Mouse (Mus musculus) heart, adult 11 months (tissue): ENCODE measurements around the gene Fam19a2.

ENCODE experiments used
- DNase-seq: peaks from one replicate; pipeline ENCODE4 v3.0.0; 2022

Gene Fam19a2

DNA sequence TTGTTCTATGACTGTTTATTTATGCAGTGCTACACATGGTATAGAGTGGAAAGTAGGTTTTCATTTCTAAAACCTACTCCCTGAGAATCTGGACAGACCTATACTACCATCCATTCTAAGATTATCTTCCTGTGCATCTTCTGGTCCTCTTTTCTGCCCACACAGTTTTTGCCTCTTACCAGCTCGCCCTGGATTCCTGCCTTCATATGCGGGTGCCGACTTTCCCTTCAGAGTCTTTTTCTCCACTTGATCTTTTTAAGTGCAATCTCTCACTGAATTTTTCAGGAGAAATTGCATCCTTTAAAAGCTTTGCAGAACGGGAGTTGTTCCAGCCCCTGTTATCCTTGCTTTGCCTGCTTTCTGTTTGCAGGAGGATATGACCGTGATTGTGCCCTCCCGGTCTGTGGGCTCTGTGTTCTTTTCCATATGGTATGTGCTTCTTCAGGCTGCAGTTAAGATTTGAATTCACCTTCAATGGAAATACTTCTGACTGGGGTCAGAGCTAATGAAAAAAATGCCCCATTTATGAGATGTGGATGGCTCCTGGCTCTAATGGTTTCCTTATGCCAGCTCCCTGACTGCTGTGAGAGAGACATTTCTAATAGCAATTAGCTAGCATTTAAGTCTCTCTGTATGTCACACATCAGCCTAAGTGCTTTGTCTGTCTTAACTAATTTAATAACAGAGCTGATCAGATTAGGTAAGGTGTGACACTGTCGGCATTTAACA lies 308.7 kb downstream of the Fam19a2 start:
- DNase-seq: no peak

DNA sequence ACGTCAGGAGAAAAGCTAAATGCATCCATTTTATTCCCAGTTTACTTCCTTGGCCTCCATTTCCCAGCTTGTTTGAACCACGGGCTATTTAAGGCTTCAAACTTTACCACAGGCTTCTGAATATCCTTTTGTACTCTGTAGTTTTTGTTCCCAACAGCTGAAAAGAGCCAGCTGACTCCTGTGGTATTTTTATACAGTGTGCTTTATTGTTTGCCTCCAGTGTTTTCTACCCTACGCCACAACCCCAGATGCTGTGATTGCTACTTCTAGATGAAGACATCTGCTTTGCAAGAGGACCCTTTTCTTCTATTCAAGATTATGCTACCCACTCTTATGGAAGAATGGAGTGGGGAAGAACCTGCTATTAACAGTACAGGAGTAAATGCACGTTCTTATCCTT lies 314.0 kb downstream of the Fam19a2 start:
- no peak for DNase-seq

DNA sequence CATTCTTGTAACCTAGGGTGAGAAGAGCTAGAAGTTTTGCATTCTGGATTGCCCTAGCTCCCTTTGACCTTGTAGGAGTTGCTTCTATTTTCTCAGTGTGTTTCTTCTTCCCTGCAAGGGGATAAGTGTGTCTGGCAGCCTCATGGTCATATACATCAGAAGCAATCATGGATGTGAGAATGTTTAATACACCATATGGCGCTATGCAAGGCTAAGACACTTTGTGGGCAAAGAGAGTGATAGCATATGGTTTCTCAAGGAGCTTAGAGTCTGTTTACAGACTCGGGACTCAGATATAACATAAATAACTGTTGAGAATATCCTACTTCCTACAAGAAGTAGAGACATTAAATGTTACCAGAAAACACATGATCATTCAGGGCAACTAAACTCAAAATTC lies 315.2 kb downstream of the Fam19a2 start:
- DNase-seq: no peak

DNA sequence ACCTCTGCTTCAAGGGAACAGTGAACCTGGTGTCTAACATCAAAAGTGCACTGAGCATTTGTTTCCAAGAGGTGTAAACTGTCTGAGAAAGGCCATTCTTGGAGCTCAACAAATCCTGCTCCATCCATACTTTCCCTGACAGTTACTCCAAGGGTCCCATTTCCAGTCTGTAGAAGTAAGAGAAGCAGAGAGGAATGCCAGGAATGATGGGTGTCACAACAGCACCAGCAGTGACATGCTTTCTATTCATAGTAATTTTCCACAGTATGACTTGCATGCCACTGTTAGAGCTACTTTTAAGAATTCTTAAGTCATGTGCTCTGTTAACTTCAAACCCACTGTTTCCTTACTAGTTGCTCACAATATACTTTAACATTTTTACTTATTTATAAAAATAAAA lies 331.2 kb downstream of the Fam19a2 start:
- DNase-seq: no peak

DNA sequence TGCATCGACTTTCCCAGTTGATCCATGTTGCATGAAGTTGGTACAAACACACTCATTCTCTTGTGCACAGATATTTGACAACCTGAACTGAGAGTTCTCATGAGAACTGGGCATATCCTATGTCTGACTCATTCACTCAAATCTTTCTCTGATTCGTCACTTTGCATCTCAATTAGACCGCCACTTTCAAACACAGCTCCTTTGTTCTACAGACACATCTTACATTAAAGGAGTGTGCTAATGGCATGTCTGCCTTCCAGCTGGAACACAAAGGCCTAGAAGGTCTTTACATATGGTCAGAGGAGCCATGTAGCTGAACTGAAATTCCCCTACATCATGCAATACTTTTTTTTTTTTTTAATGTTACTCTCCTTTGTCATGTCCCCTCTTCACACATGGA lies 333.3 kb downstream of the Fam19a2 start:
- no peak for DNase-seq

DNA sequence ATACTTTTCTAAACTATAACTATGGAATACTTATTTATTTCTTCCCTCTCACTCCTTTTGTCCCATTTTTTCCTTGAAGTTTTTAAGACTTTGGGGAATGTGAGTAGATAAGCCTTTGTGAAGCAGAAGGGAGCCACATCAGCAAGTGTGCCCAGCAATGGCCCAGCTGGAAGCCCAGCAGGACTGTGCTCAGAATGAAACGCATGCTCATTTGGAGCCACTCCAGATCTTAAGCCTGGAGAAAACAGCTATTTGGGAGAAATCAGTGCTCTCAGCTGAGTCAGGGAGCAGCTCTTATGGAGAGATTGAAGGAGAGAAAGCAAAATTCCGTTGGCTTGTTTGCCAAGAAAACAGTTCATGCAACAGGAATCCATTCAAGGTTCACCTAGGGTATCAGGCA lies 341.9 kb downstream of the Fam19a2 start:
- no peak for DNase-seq

DNA sequence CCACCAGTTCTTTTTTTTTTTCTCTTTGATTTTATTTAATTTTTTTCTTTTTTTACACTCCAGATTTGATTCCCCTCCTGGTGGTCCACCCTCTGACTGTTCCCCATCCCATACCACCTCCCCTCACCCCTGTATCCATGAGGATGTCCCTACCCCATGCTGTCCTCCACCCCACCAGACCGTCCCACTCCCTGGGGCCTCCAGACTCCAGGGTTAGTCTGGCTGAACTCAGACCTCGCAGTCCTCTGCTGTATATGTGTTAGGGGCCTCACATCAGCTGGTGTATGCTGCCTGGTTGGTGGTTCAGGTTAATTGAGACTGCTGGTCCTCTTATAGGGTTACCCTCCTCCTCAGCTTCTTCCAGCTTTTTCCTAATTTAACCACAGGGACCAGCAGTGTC lies 362.9 kb downstream of the Fam19a2 start:
- peak; percentile 86 for DNase-seq

DNA sequence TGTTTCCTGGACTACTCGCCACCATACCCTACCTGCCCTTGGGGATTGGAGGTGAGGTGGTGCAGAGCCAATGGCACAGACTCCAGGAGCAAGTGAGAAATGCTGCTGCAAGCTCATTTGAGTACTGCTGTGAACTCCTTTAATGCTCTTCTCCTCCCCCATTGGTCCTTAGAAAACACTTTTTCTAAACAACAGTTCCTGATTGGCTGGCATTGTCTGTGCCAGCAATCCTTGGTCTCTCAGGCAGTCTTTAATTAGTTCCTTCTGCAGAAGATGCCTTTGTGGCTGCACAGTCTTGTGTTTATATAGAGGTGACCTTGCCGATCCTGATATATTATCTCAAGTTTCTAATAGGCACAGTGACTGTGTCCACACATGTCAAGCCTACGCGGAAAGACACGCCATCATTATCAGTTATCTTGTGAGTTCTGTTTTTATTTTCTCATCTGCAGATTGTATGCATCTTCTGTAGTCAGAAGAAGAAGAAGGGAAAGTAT lies 365.5 kb downstream of the Fam19a2 start:
- no peak for DNase-seq

DNA sequence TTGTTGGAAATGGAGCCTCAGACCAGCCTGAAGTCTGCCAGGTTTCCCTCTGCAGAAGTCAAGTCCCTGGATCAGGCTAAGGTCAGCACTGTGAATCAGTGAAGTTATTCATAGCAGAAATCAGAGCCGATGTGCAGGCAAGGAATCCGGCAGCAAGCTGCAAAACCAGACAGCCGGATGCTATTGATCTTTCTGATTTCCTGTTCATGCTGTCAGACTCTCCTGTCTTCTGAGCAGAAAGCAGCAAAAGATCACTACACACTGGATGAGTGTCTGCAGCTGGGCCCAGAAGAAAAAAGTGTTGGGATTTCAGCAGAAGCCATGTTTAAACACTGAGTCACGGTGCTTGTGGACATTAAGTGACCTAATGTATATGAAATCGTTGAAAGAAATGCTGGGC lies 368.2 kb downstream of the Fam19a2 start:
- no peak for DNase-seq

DNA sequence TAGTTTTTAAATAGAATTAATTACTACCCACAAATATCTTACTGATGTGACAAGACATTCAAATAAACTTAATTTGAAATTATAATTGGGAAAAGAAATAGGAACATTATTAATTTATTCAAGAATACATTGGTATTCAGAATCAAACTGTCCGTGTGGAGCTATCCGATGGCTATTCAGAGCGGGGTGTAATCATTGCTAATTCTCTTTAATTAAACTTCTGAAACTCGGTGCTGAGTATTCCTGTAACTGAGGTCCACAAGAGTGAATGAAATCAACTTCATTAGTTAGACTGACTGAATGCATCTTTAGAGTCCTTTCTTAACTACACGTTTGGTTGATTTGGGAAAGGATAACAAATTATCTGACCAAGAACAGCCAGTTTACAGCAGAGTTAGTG lies 372.9 kb downstream of the Fam19a2 start:
- no peak for DNase-seq

DNA sequence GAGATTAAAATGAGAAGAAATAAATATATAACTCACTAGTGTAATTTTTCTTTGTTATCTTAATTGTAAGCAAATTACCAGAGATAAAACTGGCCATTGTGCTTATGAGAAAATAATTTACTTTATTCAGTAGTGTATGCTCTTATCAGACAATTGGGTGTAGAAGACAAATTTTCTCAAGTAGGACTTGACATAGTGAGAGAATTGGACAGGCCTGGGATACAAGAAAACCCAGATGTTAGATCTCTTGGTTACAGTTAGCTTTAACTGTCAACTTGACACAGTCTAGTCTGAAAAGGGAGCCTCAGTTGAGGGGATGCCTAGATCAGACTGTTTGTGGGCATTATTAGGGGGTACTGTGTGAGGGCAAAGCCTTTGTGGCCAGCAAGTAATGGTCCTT lies 373.7 kb downstream of the Fam19a2 start:
- no peak for DNase-seq

DNA sequence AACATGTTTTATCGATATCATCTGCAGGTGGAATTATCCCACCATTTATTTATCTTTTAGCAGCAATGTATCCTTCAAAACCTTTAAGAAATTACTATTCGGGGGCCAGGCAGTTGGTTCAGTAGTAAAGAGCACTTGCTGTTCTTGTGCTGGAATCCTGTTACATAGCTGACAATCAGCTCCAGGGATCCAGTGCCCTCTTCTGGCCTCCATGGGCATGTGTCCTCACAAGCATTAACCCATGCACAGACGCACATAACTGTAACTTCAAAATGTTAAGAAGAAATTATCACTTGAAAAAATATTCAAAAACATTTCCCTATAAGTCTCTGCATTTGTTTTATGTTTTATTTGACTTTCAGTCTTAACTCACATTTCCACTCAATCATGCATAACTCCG lies 381.8 kb downstream of the Fam19a2 start:
- DNase-seq: peak; percentile 12

DNA sequence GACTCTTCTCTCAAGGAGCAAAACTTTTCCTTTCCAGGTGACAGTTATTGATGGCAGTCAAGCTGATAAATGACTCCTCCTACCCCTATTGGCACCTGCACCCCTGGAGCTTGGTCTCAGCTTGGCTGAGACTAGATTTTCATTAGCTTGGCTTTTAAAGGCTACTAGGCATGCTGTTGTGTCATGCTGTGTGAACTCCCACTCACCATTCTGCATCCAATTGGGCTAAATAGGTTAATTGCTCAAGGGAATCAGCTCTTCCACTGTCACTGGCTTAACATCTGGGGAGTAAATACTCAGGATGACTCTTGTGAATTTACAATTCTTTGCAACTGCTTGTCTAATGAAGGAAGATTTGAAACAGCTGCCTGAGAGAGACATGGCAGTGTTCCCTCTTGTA lies 407.4 kb downstream of the Fam19a2 start:
- no peak for DNase-seq

DNA sequence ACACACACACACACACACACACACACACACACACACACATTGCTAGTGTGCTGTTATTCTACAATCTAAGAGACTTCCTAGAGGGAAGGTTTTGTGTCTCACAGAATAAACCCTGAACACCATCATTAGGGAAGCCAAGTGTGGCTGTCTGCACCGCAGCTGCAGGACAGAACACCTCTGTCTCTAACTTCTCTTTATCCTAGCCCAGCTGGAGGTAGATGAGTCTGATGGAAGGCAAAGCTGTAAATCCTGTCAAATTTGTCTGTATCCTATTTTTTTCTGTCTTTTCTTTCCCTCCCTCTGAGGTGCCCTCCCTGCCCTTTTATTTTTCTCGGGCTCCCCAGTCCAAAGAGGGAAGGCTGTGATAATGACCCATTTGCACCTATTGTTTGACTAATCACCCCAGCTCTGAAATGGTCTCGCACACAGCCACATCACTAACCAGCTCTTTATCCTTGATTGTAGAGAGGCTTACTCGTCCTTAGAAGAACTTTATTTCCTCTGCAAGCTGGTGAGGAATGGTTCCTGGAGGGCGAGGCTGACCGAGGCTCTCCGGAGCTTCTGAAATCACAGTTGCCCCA lies 414.6 kb downstream of the Fam19a2 start:
- DNase-seq: no peak

DNA sequence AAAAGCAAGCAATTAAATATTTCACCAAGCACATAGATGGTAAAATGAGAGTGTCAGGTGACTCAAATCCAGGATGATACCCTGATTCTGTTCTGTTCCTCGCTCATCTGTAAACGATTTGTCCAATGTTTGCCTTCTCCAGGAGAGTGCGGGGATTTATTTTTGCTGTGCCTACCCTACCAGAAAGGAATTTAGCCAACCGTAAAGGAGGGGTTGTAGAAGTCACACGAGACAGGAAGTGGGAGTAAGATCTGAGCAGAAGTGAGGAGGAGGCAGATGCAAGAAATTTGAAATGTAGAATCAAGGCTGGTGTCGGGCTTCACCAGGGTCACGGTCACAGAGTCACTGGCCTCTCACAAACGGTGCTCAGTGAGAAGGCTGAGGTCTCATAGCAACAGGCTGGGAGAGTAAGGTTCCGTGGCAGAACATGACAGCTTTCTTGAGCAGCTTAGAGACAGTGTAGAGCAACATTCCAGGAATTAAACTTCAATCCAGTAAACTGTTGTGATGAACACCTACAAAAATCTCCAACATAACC lies 419.0 kb downstream of the Fam19a2 start:
- no peak for DNase-seq

DNA sequence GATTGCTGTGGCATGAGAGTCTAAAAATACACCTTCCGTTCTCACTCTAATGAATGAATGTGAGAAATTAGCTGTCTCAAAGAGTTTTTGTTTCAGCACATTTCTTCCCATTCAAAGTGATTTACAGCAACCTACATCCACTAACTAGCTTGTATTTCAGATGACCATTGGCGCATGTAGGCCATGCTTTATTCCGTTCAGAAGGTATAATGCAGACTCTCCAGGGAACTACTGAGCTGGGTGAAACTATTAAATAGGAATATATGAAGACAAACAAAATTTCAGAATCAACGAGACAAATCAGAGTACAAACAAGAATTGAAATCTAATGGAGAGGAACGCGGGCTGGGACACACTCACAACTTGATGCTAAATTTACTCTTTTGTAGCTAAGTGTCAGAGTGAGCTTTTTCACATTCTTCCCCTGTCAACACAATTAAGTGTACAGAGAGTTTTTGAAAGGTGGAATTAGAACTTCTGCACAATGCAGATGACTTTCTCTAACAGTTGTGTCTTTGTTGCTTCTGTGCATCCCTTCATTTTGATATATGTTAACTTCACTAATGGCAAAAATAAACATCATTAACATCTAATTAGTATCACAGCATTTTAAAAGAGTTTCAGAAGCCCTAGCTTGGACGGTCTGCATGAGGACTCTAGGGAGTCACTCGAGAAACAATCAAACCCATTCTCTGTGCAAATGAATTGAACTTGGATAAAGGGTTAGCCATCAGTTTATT lies 428.6 kb downstream of the Fam19a2 start:
- no peak for DNase-seq

DNA sequence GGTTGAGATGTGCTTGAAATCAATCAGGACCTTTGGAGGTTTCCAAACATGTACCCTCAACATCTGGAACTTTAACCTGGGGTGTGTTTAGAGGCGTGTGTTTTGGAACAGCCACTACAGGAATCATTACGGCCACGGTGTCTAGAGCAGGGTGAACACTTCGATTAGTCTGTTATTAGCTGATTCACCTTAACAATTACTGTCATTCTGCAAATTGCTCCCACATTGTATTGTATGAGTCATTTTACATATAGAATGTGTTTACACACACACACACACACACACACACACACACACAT lies 429.1 kb downstream of the Fam19a2 start:
- no peak for DNase-seq

DNA sequence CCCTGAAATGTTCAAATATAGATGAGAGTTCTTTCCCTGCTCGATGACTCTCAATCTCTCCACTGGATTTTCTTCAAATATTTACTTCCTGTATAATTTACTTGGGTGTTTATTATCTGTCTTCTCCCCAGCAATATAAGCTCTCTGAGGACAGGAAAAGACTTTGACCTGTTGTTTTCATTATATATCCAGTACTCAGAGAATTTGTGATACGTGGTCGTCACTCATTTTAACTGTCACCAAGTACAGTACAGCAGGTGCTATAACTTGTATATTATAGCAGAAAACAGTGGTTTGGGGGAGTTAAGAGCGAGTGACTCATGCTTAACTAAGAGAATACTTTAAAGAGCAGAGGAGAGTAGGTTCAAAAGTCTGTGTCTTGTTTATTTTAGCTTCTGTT lies 438.8 kb downstream of the Fam19a2 start:
- no peak for DNase-seq

DNA sequence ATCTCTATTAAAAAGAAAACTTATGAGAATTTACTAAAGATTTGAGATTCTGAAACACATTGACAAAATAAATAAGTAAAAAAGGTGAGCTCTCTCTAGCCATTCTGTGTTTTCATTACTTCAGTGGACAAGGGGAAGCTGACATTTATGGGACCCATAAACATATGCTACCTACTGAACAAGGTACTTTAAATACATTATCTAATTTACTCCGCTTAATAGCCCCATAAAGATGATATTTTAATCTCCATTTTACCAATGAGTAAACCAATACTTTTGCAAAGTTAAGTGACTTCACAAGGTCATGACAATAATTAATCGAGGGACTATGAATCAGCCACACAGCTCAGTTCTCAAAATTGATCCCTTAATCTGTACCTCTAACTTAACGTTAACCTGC lies 443.2 kb downstream of the Fam19a2 start:
- no peak for DNase-seq

DNA sequence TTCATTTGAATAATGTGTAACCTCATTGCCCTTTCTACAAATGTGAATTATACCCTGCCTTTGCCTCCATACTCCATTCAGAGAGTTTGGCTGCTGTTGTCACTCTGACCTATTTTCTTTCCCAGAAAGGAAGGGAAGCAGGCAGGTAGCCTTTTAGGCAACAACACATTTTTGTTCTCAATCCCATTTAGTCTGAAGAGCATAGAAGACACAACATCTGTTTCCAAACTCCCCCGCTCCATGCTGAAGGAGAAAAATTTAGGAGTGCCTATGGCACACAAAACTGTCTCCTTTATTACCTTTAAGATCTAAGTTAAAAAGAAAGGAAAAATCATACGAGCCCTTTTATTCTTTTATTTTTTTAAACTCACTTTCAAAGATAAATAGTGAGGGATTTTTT lies 446.9 kb downstream of the Fam19a2 start:
- no peak for DNase-seq

DNA sequence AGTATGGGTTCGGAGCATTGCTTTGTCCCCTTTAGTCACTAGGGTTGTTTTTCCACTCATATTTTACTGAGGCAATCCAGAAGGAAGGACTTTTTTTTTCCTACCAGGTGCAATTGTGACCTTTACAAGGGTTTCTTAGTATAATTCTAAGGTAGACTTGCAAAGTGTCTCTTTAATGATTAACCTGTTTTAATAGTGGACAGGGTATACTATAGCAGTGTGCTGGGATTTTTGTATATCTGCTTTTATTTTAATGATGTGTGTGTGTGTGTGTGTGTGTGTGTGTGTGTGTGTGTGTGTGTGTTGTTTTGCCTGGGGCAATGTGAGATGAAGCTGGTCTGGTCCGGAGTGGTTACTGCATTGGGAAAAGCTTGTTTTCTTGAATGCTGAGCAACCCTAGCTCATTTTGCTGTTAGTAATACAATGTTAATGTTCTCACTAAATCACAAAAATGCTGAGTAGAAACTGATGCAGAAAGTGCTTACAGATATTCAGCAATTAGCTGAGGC lies 458.2 kb downstream of the Fam19a2 start:
- DNase-seq: no peak

DNA sequence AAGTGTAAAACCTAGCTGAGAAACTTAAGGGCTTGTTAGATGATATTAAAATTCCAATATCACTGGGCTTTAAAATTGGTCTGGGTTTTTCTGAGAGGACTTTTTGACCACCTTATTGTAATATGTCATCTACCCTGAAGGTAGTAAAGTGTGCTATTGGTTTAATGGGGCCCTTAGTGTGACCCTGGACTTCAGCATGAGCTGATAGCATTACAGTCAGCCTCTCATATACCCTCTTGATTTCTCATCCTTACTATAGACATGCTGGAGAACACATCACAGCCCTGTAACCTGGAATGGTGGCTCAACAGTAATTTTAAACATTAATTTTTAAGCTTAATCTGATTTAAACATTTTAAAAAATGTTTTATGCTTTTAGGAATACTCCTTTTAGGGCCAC lies 459.8 kb downstream of the Fam19a2 start:
- no peak for DNase-seq

DNA sequence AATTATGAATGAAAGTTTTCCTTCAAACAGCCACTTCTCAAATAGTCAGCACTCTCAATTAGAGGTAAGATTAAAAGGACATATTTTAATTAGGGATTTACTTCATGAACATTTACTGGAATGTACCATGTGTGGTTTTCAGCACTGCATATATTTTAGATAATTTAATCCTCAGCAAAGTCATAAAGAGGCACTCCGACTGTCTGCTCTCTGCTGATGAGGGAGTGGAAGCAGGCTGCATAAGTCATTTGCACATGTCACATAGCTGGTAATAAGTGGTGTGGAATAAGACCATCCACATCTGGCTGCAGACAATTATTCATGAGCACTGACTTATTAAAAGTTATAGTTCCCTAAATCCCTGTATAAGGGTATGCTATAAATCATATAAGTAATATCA lies 484.5 kb downstream of the Fam19a2 start:
- no peak for DNase-seq

DNA sequence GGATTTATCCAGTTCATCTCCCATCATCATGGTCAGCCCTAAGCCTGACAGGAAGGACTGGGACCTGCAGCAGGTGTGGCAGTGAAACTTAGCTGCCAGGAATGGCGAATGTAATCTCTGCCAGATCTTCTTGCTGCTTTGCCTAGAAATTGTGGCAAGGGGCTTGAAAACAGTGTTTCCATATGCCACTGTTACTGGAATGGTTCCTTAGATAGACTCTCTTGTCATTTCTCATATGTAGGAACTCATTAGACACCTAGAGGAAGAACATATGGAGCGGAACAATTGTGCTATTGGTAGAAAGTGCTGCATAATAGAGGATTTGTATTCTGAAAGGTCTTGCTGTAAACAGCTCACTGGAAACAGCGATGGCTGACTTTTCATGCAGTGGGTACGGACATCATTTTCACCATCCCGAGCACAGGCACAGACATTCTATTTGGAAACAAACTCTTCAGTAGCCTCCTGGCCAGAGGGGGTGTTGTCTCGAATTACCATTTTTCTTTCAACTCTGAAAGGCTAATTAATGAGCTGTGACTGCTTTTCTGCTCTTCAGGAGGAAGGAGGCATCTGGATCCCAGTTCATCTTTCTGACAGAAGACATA lies 488.0 kb downstream of the Fam19a2 start:
- DNase-seq: no peak
